Mouse (Mus musculus) heart, embryonic 15.5 days (tissue): ENCODE measurements around the gene Adat1. TPM values are rescaled to one million over a fixed set of nuclear protein-coding genes. Genes with fewer than 3 reads are reported as not detected.

Experiments used
- ATAC-seq: fragments of 200-750 bp; cut with Nextera tagmentation; replicated peaks from 2 replicates; pipeline ENCODE4 v1.8.0; 2017; ENCODE audit warnings: low read depth, moderate TSS enrichment; ENCODE audit not compliant: insufficient number of reproducible peaks, insufficient read depth, low FRiP score
- H3K27ac ChIP-seq: fragments of 300-500 bp; sonication (generic); 2 replicates; pipeline ENCODE4 v1.5.1; 2015; ENCODE audit warnings: mild to moderate bottlenecking, inconsistent platforms
- H3K27me3 ChIP-seq: fragments of 300-500 bp; sonication (generic); 2 replicates; pipeline ENCODE4 v1.6.1; 2015; ENCODE audit warnings: inconsistent platforms
- H3K36me3 ChIP-seq: fragments of 300-500 bp; sonication (generic); 2 replicates; pipeline ENCODE4 v1.6.1; 2015; ENCODE audit warnings: mild to moderate bottlenecking, inconsistent platforms
- H3K4me1 ChIP-seq: fragments of 300-500 bp; sonication (generic); replicated peaks from 2 replicates; pipeline ENCODE4 v1.6.1; 2015; ENCODE audit warnings: inconsistent platforms
- H3K4me2 ChIP-seq: fragments of 300-500 bp; sonication (generic); 2 replicates; pipeline ENCODE4 v1.6.1; 2015; ENCODE audit warnings: inconsistent platforms, mild to moderate bottlenecking, moderate library complexity
- H3K4me3 ChIP-seq: fragments of 300-500 bp; sonication (generic); 2 replicates; pipeline ENCODE4 v1.5.1; 2015; ENCODE audit warnings: mild to moderate bottlenecking, inconsistent platforms
- H3K9ac ChIP-seq: fragments of 300-500 bp; sonication (generic); 2 replicates; pipeline ENCODE4 v1.6.1; 2015; ENCODE audit warnings: mild to moderate bottlenecking, inconsistent platforms
- H3K9me3 ChIP-seq: fragments of 300-500 bp; sonication (generic); replicated peaks from 2 replicates; pipeline ENCODE4 v1.6.1; 2016; ENCODE audit warnings: inconsistent platforms
- WGBS: fragments of 180-500 bp; shearing (Covaris S2); methylation state at CpG from one replicate; pipeline ENCODE4 v1.1.7; 2015; ENCODE audit warnings: mixed read lengths; 5-methylcytosine and 5-hydroxymethylcytosine counted together
- polyA plus RNA-seq: library from polyadenylated mRNA; unstranded; fragments of >200 nt; fragmentation: Nextera tagmentation; extraction: Ambion mirVana; gene quantifications from 2 replicates; pipeline ENCODE4 v1.2.1, GENCODE M21; 2015

The Adat1 gene
- polyA plus RNA-seq, 1 experiment from 2014 or later: 4.8 TPM

- H3K9ac ChIP-seq: no peak overlapping the region
- no peak for ATAC-seq
- 82% methylated on average over 2 of the region's 2 CpGs for WGBS
Observed at GRCm38 (mm10) chr8:111919663-111920062, 72.4 kb downstream of the Adat1 start.

More at GRCm38 (mm10) chr8:111919663-111920062, 72.4 kb downstream of the Adat1 start:
- Histone ChIP-seq H3K4me3 (no peak overlapping the region), H3K9me3 (no peaks in the 10 kb centered on the region), H3K36me3 (no peaks in the 10 kb centered on the region), H3K4me2 (no peak overlapping the region), H3K27ac (no peak overlapping the region), H3K27me3 (no peaks in the 10 kb centered on the region), H3K4me1 (peaks cover 3% of the 10 kb centered on the region; the same call in 1 of the 2 replicates)

Other genes starting within 250 kb of the Adat1 start
- 40.1 and 45.3 TPM in 2 replicates for gene Bcar1, start 248.5 kb downstream of the Adat1 start, polyA plus RNA-seq
- gene Cfdp1, start 138.0 kb downstream of the Adat1 start, polyA plus RNA-seq: 117 and 122 TPM in 2 replicates
- gene Tmem170, start 115.6 kb downstream of the Adat1 start, polyA plus RNA-seq: 3.8 and 4.4 TPM in 2 replicates
- gene Chst5, start 81.9 kb downstream of the Adat1 start, polyA plus RNA-seq: 0.23 and 1.1 TPM in 2 replicates
- gene Tmem231, start 58.4 kb downstream of the Adat1 start, polyA plus RNA-seq: 3.9 and 5.6 TPM in 2 replicates
- 207 and 220 TPM in 2 replicates for gene Gabarapl2, start 51.6 kb downstream of the Adat1 start, polyA plus RNA-seq
- gene Kars, start 19.0 kb upstream of the Adat1 start, polyA plus RNA-seq: 114 and 131 TPM in 2 replicates
- 15.6 and 18.0 TPM in 2 replicates for gene Terf2ip, start 19.1 kb upstream of the Adat1 start, polyA plus RNA-seq
- 0.33 and 0.66 TPM in 2 replicates for gene Gm6793, start 22.7 kb upstream of the Adat1 start, polyA plus RNA-seq